Mouse (Mus musculus) brown adipose tissue, adult 24 weeks (tissue): ENCODE measurements at regions not wholly inside any gene's neighbourhood (a gene's known extent, or its start where the extent isn't known, plus 50 kb on each side); places are given as distances from the start of the nearest gene placed in this dataset.
A peak's percentile ranks its signal among the peaks of the same experiment; 100 is the strongest.

ENCODE experiments used
- H3K27ac ChIP-seq: fragments of 200-500 bp; replicated peaks from 2 replicates; pipeline ENCODE4 v1.5.1; 2012; ENCODE audit warnings: low read depth, mild to moderate bottlenecking, low read length
- H3K4me1 ChIP-seq: fragments of 200-500 bp; 2 replicates; pipeline ENCODE4 v1.6.1; 2012; ENCODE audit warnings: low read length, mixed read lengths; ENCODE audit not compliant: control insufficient read depth, insufficient read depth, insufficient read length
- H3K4me3 ChIP-seq: fragments of 200-500 bp; 2 replicates; pipeline ENCODE4 v1.5.1; 2012; ENCODE audit warnings: low read depth, mild to moderate bottlenecking, low read length, moderate library complexity; ENCODE audit not compliant: insufficient read depth

DNA sequence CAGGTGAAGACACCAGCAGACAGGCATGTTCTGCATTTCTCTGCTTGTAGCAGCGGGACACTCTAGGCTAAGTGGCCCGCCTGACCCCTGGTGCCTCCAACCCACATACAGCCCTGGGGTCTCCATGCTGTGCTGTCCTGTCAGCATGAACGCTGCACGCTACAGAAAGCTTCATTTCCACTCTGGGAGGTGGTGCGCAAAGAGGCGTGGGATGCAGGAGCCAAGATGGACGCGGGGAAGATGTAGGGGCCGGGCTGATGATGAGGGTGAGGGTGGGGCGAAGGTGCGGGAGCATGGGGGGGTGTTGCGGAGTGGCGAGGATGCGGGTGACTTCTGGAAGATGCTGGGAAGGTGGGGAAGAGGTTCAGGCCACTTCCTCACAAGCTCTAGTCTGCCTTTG, 88.6 kb upstream of the Hmga2 start:
- Histone ChIP-seq H3K4me3 (no peak overlapping the region), H3K4me1 (no peaks in the 10 kb centered on the region), H3K27ac (no peak overlapping the region)

DNA sequence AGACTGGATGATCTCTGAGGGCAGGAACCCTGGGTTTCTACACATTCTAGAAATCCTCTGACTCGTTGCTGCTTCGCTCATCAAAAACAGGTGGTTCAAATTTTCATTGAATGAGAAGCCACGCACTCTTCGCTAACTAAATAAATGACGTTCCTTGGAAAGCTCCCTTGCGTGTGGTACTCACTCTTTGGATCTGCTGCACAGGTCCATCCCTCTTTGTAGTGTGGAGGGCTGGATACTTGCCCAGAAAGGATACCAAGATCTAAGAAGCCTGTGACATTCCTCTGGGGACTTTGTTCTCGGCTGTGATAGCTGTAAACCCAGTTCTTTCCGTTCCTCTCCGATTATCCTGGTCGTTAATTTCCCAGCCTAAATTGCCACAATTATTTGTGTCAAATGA, 87.7 kb upstream of the Hmga2 start:
- H3K4me3 ChIP-seq, result no peak overlapping the region
- H3K27ac ChIP-seq, result no peak overlapping the region
- no peaks in the 10 kb centered on the region for H3K4me1 ChIP-seq

- Histone ChIP-seq H3K27ac (no peak overlapping the region), H3K4me1 (no peaks in the 10 kb centered on the region), H3K4me3 (no peak overlapping the region)
Observed at GRCm38 (mm10) chr10:120561821-120562220, 85.6 kb upstream of the Hmga2 start.

- Histone ChIP-seq H3K4me1 (no peaks in the 10 kb centered on the region; the same call in 1 of the 2 replicates), H3K27ac (no peak overlapping the region), H3K4me3 (no peak overlapping the region)
Observed at GRCm38 (mm10) chr10:120557850-120558447, 81.7 kb upstream of the Hmga2 start.

GRCm38 (mm10) chr10:120556116-120556515, 79.8 kb upstream of the Hmga2 start:
- Histone ChIP-seq H3K27ac (no peak overlapping the region), H3K4me1 (peaks cover 2% of the 10 kb centered on the region; the same call in 1 of the 2 replicates), H3K4me3 (no peak overlapping the region)

DNA sequence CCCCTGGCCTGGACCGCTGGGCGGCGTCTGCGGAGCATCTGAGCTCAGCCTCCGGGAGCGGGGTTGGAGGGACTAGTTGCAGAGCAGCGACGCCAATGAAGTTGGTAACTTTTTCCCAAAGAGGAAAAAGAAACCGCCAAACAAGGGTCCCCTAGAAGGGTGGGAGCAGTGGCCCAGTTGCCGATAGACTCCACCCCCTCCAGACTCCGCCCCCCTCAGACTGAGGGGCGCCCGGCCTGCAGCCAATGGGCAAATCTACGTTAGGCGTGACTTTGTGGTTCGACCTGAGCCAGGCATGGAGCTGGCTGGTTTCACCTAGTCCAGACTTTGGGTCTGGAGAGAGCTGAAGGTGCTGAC, 76.8 kb upstream of the Hmga2 start:
- no peak overlapping the region for H3K27ac ChIP-seq

DNA sequence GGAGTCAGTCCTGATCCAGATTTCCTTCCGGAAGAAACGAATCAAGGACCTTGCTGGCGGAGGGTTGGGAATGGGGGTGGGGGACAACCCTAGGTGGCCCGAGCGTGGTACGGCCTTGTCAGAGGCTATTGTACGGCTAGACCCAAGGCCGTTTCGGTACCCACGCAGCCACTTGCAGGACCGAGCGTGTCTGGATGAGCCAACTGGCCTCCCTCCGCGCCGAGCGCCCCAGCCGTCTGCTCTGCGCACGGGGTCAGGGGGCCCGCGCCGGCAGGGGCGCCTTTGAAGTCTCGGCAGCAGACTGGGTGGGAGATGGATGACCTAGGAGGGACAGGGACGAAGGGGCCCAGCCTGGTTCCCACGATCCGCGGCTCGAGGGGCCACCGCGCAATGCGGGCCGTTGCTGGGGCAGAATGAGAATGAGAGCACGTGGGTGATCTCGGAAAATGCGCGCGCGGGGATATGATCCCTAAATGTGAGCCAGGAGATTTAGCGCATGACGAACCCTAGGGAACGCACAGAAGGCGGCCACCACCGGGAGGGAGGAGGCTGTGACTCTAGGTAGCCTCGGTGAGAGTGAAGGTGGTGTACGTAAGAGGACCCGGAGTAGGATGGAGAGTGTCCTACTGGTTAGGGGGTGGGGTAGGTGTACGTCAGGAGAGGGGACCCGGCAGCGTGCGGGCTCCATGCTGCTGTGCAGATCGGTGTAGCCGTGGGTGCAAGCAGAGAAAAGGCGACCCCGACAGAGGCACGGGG, 76.2 kb upstream of the Hmga2 start:
- no peak overlapping the region for H3K27ac ChIP-seq
- H3K4me3 ChIP-seq, result peak overlapping the region; percentile 30

More for the DNA sequence above, 76.8 kb upstream of the Hmga2 start:
- Histone ChIP-seq H3K4me3 (peak overlapping the region; percentile 30; the same call in 1 of the 2 replicates), H3K4me1 (peaks cover 2% of the 10 kb centered on the region; the same call in 1 of the 2 replicates)

GRCm38 (mm10) chr10:120551851-120552281, 75.6 kb upstream of the Hmga2 start:
- peaks cover 2% of the 10 kb centered on the region; the same call in 1 of the 2 replicates for H3K4me1 ChIP-seq
- H3K4me3 ChIP-seq, result no peak overlapping the region
- H3K27ac ChIP-seq, result no peak overlapping the region

More for the DNA sequence above, 76.2 kb upstream of the Hmga2 start:
- H3K4me1 ChIP-seq, result peaks cover 2% of the 10 kb centered on the region; the same call in 1 of the 2 replicates

DNA sequence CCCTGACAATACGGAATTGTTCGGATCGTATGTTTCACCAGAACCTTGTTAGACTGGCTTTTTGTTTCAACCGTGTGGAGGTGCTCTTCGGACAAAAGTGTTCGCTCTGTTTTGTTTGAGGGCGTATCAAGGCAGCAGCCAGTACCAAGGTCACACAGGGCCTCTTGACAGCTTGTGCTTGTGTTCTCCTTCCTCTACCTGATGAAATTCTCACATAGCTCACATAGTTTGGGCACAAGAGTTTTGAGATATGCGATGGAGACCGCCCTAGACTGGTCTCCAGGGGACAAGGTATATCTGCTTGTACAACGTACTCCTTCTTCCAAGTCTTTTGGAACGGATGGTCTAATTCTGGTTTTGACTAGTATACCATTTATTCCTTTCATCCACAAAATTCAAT, 70.9 kb upstream of the Hmga2 start:
- Histone ChIP-seq H3K4me3 (no peak overlapping the region), H3K4me1 (no peaks in the 10 kb centered on the region), H3K27ac (no peak overlapping the region)

GRCm38 (mm10) chr10:120541618-120542017, 65.3 kb upstream of the Hmga2 start:
- Histone ChIP-seq H3K27ac (no peak overlapping the region), H3K4me3 (no peak overlapping the region), H3K4me1 (no peaks in the 10 kb centered on the region)

GRCm38 (mm10) chr10:120538561-120538960, 62.3 kb upstream of the Hmga2 start:
- no peak overlapping the region for H3K4me3 ChIP-seq
- H3K4me1 ChIP-seq, result no peaks in the 10 kb centered on the region
- H3K27ac ChIP-seq, result no peak overlapping the region

DNA sequence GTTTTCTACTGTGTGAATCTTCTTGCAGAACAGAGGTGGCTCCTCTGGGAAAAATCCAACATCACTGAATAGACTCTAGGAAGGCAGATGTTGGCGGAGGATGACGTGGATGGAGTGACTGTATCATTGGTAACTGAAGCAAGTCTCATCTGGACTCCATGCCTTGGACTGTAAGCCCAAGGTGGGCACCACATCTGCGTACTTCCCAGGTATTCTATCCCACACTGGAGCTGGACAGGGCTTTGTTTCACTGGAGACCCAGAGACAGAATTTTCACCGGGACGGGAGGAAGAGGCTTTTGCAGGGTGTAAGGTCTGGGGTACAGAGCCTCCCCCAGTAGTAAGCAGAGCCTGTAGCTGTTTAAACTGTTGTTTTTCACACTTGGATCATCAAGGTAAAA, 52.1 kb upstream of the Hmga2 start:
- Histone ChIP-seq H3K4me3 (no peak overlapping the region), H3K4me1 (no peaks in the 10 kb centered on the region), H3K27ac (no peak overlapping the region)

GRCm38 (mm10) chr10:120527951-120528350, 51.7 kb upstream of the Hmga2 start:
- Histone ChIP-seq H3K27ac (no peak overlapping the region), H3K4me3 (no peak overlapping the region), H3K4me1 (no peaks in the 10 kb centered on the region)

DNA sequence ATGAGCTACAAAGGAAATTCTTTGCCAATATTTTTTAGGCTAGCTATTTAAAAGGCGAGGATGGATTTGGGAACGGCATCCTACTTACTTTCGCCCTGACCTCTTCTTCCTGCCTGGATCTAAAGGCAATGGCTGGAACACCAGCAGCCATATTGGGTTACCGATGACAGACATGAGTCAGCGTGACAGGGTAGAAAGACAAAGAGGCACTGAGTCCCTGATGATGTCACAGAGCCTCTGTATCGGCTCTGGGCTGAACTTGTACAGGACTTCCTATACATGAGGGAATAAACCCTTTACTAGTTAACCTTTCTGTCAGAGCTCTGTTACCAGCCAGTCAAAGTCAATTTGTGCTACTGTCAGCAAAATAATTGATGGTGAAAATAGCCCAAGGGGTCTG, 50.7 kb upstream of the Hmga2 start:
- Histone ChIP-seq H3K27ac (no peak overlapping the region), H3K4me1 (no peaks in the 10 kb centered on the region)

More for the DNA sequence above, 50.7 kb upstream of the Hmga2 start:
- no peak overlapping the region for H3K4me3 ChIP-seq
